Mouse (Mus musculus): ENCODE data around the gene Slbp.
A peak's percentile ranks its signal among the peaks of the same experiment; 100 is the strongest.

Slbp gene

GRCm38 (mm10) chr5:33651921-33652782 is at the start of gene Slbp:
TSS of gene Slbp (minus strand) at chr5:33652574.
- DNase-seq: peak; percentile 98

- DNase-seq: no peak
These were observed 49.5 kb upstream of the Slbp start for GRCm38 (mm10) chr5:33701832-33702231.

- no peak for DNase-seq
These were observed 47.6 kb upstream of the Slbp start for GRCm38 (mm10) chr5:33700010-33700409.

GRCm38 (mm10) chr5:33698669-33699068 is 46.3 kb upstream of the Slbp start:
- no peak for DNase-seq

- no peak for DNase-seq
These were observed 45.7 kb upstream of the Slbp start for GRCm38 (mm10) chr5:33697947-33698512.

- DNase-seq: no peak
These were observed 45.2 kb upstream of the Slbp start for GRCm38 (mm10) chr5:33697534-33697933.

- DNase-seq: no peak
These were observed 44.1 kb upstream of the Slbp start for GRCm38 (mm10) chr5:33696430-33696829.

- no peak for DNase-seq
These were observed 43.3 kb upstream of the Slbp start for GRCm38 (mm10) chr5:33695718-33696121.

GRCm38 (mm10) chr5:33694848-33695717 is 42.7 kb upstream of the Slbp start:
- peak; percentile 89 for DNase-seq

GRCm38 (mm10) chr5:33694461-33694847 is 42.1 kb upstream of the Slbp start:
- no peak for DNase-seq

- peak; percentile 85 for DNase-seq
These were observed 40.0 kb upstream of the Slbp start for GRCm38 (mm10) chr5:33692393-33692792.

GRCm38 (mm10) chr5:33689852-33690645 is 37.7 kb upstream of the Slbp start:
- DNase-seq: no peak

- DNase-seq: peak; percentile 62
These were observed 37.0 kb upstream of the Slbp start for GRCm38 (mm10) chr5:33689221-33689844.

- DNase-seq: no peak
These were observed 36.2 kb upstream of the Slbp start for GRCm38 (mm10) chr5:33688278-33689220.

GRCm38 (mm10) chr5:33687142-33687541 is 34.8 kb upstream of the Slbp start:
- DNase-seq: no peak

GRCm38 (mm10) chr5:33684932-33685331 is 32.6 kb upstream of the Slbp start:
- DNase-seq: no peak

GRCm38 (mm10) chr5:33683897-33684652 is 31.7 kb upstream of the Slbp start:
- peak; percentile 82 for DNase-seq

GRCm38 (mm10) chr5:33682963-33683362 is 30.6 kb upstream of the Slbp start:
- DNase-seq: no peak

GRCm38 (mm10) chr5:33681611-33682388 is 29.4 kb upstream of the Slbp start:
- DNase-seq: no peak
